Mouse (Mus musculus): ENCODE data around the gene Fbxo39. TPM values are rescaled to one million over a fixed set of nuclear protein-coding genes. Genes with fewer than 3 reads are reported as not detected.

Gene Fbxo39
- total RNA-seq, 1 experiment from 2014 or later = not detected

GRCm38 (mm10) chr11:72349016-72349415, 34.8 kb downstream of the Fbxo39 start:
- no peak for ATAC-seq (replicated peaks in 1 of 2; ENCODE audit: insufficient read depth in 1 of 2, low FRiP score in 2 of 2, low TSS enrichment in 1 of 2, low read depth in 1 of 2, poor library complexity in 2 of 2, severe bottlenecking in 2 of 2)

GRCm38 (mm10) chr11:72349652-72350051, 35.4 kb downstream of the Fbxo39 start:
- ATAC-seq (replicated peaks in 1 of 2; ENCODE audit: insufficient read depth in 1 of 2, low FRiP score in 2 of 2, low TSS enrichment in 1 of 2, low read depth in 1 of 2, poor library complexity in 2 of 2, severe bottlenecking in 2 of 2) = no peak

DNA sequence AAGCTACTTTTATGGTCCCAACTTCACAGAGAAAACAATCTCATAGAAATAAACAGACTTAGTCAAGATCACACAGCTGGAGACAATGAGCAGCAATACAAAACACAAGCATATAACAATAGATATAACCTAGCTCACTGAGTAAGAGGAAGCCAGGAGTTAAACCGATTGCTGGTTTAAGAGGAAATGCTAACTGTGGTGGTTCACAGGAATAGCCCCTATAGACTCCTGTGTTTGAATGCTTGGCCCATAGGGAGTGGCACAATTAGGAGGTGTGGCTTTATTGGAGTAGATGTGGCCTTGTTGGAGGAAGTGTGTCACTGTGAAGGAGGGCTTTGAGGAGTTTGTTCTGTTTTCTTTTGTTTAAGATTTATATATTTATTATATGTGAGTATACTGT, 38.0 kb downstream of the Fbxo39 start:
- ATAC-seq (replicated peaks in 1 of 2; ENCODE audit: insufficient read depth in 1 of 2, low FRiP score in 2 of 2, low TSS enrichment in 1 of 2, low read depth in 1 of 2, poor library complexity in 2 of 2, severe bottlenecking in 2 of 2) = no peak

DNA sequence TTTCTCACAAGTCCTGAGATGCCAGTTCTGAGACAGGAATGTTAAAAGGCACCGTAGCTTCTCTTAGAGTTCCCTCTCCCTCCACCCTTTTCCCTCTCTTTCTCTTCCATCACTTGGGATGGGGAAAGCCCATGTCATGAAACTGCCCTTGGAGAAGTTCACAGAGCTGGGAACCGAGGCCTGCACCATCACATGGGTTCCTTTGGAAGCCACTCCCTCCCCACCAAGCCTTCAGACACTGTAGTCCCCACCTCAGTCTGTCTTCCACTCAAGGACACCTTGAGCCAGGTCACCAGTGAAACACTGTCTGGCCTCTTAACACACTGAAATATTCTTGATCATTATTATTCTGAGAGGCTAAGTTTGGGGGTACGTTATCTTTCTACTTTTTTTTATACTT, 38.9 kb downstream of the Fbxo39 start:
- no peak for ATAC-seq (replicated peaks in 1 of 2; ENCODE audit: insufficient read depth in 1 of 2, low FRiP score in 2 of 2, low TSS enrichment in 1 of 2, low read depth in 1 of 2, poor library complexity in 2 of 2, severe bottlenecking in 2 of 2)

GRCm38 (mm10) chr11:72354971-72355728, 40.9 kb downstream of the Fbxo39 start:
- peak; percentile 71 to 92; a peak in 3 of 4 replicates for ATAC-seq (replicated peaks in 1 of 2; ENCODE audit: insufficient read depth in 1 of 2, low FRiP score in 2 of 2, low TSS enrichment in 1 of 2, low read depth in 1 of 2, poor library complexity in 2 of 2, severe bottlenecking in 2 of 2)

DNA sequence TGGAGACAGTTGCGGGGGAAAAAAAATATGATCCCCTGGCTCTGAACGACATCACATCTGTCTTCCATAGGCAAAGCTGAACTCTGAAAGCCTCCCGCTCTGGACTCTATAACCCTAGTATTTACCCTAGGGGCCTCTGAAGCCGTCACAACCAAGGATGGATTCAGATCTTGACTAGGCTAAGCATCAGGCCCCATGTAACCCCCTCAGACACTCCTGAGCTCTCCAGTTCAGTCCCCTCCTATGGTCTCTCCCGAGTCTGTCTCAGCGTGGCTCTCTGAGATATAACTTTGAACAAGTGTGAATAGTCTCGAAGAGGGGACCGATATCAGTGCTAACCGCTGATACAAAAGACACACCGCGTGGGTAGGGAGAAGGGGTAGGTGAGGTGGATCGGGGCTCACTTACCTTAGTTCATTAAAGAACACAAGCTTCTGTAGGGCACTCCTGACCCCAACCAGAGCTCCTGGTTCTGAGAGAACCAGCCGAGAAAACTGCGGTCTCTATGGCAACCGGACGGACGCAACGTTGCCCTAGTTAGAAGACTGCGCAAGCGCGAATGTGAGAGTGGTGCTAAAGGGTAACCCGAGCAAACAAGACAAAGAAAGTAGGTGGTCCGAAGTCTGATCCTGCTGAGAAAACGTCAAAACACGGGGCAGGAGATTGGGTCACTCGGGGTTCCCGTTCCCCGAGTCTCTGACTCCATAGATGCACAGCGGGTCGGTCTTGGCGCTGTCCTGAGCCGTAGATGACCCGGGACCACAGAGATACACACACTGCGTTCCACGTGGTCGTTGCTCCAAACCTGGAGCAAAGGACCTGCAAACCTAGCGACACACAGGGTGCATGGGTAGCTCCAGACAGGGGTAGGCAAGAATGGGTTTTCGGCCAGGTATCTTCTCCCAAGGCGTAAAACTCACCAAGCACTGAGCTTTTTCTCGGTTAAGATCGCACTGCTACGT, 47.4 kb downstream of the Fbxo39 start:
- ATAC-seq (replicated peaks in 1 of 2; ENCODE audit: insufficient read depth in 1 of 2, low FRiP score in 2 of 2, low TSS enrichment in 1 of 2, low read depth in 1 of 2, poor library complexity in 2 of 2, severe bottlenecking in 2 of 2) = peak; percentile 62 to 76

GRCm38 (mm10) chr11:72362347-72362741, 48.1 kb downstream of the Fbxo39 start, which contains the start of gene Tekt1:
TSS of gene Tekt1 (minus strand) at chr11:72362442.
- no peak for ATAC-seq (replicated peaks in 1 of 2; ENCODE audit: insufficient read depth in 1 of 2, low FRiP score in 2 of 2, low TSS enrichment in 1 of 2, low read depth in 1 of 2, poor library complexity in 2 of 2, severe bottlenecking in 2 of 2)

GRCm38 (mm10) chr11:72363523-72364240, 49.4 kb downstream of the Fbxo39 start:
- no peak for ATAC-seq (replicated peaks in 1 of 2; ENCODE audit: insufficient read depth in 1 of 2, low FRiP score in 2 of 2, low TSS enrichment in 1 of 2, low read depth in 1 of 2, poor library complexity in 2 of 2, severe bottlenecking in 2 of 2)

DNA sequence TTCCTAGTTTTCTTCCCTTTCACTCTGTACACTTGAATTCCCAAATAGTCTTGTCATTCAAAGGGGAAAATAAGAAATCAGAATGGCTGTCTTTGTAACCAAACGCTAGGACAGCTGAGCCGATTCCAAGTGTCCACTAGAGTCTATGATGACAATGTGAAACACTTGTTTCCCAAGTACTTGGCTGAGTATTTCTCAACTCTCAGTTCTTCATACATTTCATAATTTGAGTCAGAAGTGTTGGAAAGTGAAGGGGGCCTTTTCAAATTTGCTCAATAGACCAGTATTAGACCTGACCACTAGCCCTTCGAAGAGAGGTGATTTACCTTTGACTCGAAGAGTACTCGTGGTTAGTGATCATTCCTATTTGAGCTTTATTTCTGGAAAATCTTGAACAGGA, 50.3 kb downstream of the Fbxo39 start:
- no peak for ATAC-seq (replicated peaks in 1 of 2; ENCODE audit: insufficient read depth in 1 of 2, low FRiP score in 2 of 2, low TSS enrichment in 1 of 2, low read depth in 1 of 2, poor library complexity in 2 of 2, severe bottlenecking in 2 of 2)

- ATAC-seq (replicated peaks in 1 of 2; ENCODE audit: insufficient read depth in 1 of 2, low FRiP score in 2 of 2, low TSS enrichment in 1 of 2, low read depth in 1 of 2, poor library complexity in 2 of 2, severe bottlenecking in 2 of 2) = no peak
These were observed 51.9 kb downstream of the Fbxo39 start for GRCm38 (mm10) chr11:72366126-72366525.

- ATAC-seq (replicated peaks in 1 of 2; ENCODE audit: insufficient read depth in 1 of 2, low FRiP score in 2 of 2, low TSS enrichment in 1 of 2, low read depth in 1 of 2, poor library complexity in 2 of 2, severe bottlenecking in 2 of 2) = no peak
These were observed 53.9 kb downstream of the Fbxo39 start for GRCm38 (mm10) chr11:72367934-72368674.

Other genes with a start within 250 kb of the Fbxo39 start
- not detected in 2 replicates for gene Pitpnm3, start 178.7 kb upstream of the Fbxo39 start, total RNA-seq (2017)
- gene Gm43951, start 107.6 kb upstream of the Fbxo39 start, total RNA-seq (2017) = 0.50 and 1.2 TPM in 2 replicates
- 28.3 and 40.3 TPM in 2 replicates for gene 4933427D14Rik, start 107.0 kb upstream of the Fbxo39 start, total RNA-seq (2017)
- 25.6 and 33.7 TPM in 2 replicates for gene Txndc17, start 106.9 kb upstream of the Fbxo39 start, total RNA-seq (2017)
- gene Med31, start 98.9 kb upstream of the Fbxo39 start, total RNA-seq (2017) = 23.0 and 24.4 TPM in 2 replicates
- gene Slc13a5, start 47.2 kb upstream of the Fbxo39 start, total RNA-seq (2017) = not detected in 2 replicates
- gene Xaf1, start 12.8 kb upstream of the Fbxo39 start, total RNA-seq (2017) = 41.7 and 58.5 TPM in 2 replicates
- gene Tekt1, start 48.0 kb downstream of the Fbxo39 start, total RNA-seq (2017) = not detected in 2 replicates
- gene Smtnl2, start 97.3 kb downstream of the Fbxo39 start, total RNA-seq (2017) = 0.35 and 0.44 TPM in 2 replicates
- gene Ggt6, start 121.1 kb downstream of the Fbxo39 start, total RNA-seq (2017) = not detected in 2 replicates
- gene Mybbp1a, start 126.9 kb downstream of the Fbxo39 start, total RNA-seq (2017) = 145 and 148 TPM in 2 replicates
- 87.2 and 89.3 TPM in 2 replicates for gene Spns2, start 175.5 kb downstream of the Fbxo39 start, total RNA-seq (2017)
- 15.2 and 23.5 TPM in 2 replicates for gene Spns3, start 236.1 kb downstream of the Fbxo39 start, total RNA-seq (2017)

All from hematopoietic stem cell, adult 5-6 weeks (primary cell).